Mouse (Mus musculus): ENCODE results near the gene Mfap5.

DNA sequence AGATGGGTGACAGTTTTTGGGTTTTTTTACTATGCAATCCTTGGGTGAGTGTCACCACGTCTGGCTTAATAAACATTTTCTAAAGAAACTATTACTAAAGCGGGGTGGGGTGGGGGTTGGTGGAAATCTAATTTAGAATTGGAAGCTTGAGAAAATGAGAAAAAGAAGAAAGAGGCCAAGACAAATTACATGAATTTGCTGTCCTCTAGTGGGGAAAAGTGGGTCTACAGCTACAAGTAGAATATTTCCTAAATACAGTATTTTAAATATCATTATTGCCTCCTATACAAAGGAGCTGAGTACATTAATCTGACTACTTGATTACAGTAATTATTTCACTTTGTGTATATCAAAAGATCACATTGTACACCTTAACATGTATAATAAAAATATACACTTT is 13.7 kb downstream of the Mfap5 start:
- TF ChIP-seq CTCF (IDR thresholded peaks at IDR 0.05) = peak; percentile 71
- TF ChIP-seq EP300 (IDR thresholded peaks at IDR 0.05) = no peak
